Mouse (Mus musculus) mouse trophoblast stem cell (cell line): ENCODE measurements around the gene Hist2h2be.
"Not testable (repeated sequence)": the region's sequence is repeated elsewhere in the genome, so short reads cannot be mapped to it uniquely, and the experiment has no call there.

ENCODE experiments used
- in situ Hi-C, 2 experiments: fragments of 300-500 bp; cut with MseI, MboI; formaldehyde crosslinking; loops; 2 replicates in 1 of 2; 3 replicates in 1 of 2; pipeline ENCODE4 v1.15.1; 2025

The Hist2h2be gene

GRCm38 (mm10) chr3:96262216-96262875 lies 41.4 kb downstream of the Hist2h2be start:
- in situ Hi-C loops: no loop called here

DNA sequence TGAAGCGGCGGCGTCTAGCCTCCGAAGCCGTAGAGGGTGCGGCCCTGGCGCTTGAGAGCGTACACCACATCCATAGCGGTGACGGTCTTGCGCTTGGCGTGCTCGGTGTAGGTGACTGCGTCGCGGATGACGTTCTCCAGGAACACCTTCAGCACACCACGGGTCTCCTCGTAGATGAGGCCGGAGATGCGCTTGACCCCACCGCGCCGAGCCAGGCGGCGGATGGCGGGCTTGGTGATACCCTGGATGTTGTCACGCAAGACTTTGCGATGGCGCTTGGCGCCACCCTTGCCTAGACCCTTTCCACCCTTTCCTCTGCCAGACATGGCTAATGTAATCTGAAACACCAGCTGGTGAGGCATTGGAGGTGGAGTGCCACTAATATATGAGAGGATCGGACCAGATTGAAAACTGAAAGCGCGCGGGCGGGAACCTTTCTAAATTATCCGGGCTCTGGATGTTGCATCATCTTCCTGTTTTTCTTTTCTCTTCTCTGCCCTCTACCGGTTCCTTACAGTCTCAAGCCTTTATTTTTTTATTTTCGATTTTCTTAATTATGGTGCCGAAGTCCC lies 42.1 kb downstream of the Hist2h2be start, which contains the start of gene Hist2h4:
Gene Hist2h4 (minus strand): TSS at position 333 of the 572 bp plus-strand sequence.
- in situ Hi-C loops: no loop called here

- in situ Hi-C loops: no loop called here
Measured at GRCm38 (mm10) chr3:96263558-96264403, 42.9 kb downstream of the Hist2h2be start.

GRCm38 (mm10) chr3:96264404-96264949 lies 43.6 kb downstream of the Hist2h2be start:
- in situ Hi-C loops: no loop called here

- in situ Hi-C loops: no loop called here
Measured at GRCm38 (mm10) chr3:96266132-96266710, 45.3 kb downstream of the Hist2h2be start.

- in situ Hi-C loops: no loop called here
Measured at GRCm38 (mm10) chr3:96267541-96267940, 46.6 kb downstream of the Hist2h2be start.

DNA sequence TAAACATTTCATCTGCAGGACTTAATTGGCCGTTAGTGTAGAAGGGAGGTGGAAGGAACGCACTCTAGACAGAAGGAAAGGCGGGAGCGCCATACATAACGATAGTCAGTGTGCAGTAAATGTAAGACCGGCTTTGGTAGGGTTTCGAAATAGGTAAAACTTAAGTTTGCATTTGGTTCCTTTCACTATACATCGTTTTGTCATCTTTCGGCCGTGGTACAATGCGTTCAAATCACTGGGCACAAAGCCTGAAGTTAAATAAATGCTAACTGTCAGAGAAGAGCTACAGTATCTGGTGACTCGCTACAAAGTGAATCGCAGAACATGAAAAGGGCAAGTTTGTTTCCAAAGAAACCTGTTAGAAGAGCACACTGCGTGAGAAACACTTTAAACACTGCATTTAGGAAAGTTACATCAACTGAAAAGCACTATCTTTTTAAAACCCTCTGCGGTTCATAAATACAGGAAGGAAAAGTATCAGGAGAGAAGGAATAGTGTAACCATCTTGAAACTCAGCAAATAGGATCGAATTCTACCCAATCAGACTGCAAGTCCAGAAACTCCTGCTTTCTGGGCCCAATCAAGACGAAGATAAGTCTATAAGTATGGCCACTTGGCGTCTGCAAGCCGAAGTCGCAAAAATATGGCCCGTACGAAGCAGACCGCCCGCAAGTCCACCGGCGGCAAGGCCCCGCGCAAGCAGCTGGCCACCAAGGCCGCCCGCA lies 47.3 kb downstream of the Hist2h2be start, which contains the start of gene Hist2h3b:
Gene Hist2h3b (plus strand): TSS at position 604 of the 725 bp plus-strand sequence.
- in situ Hi-C loops: no loop called here

DNA sequence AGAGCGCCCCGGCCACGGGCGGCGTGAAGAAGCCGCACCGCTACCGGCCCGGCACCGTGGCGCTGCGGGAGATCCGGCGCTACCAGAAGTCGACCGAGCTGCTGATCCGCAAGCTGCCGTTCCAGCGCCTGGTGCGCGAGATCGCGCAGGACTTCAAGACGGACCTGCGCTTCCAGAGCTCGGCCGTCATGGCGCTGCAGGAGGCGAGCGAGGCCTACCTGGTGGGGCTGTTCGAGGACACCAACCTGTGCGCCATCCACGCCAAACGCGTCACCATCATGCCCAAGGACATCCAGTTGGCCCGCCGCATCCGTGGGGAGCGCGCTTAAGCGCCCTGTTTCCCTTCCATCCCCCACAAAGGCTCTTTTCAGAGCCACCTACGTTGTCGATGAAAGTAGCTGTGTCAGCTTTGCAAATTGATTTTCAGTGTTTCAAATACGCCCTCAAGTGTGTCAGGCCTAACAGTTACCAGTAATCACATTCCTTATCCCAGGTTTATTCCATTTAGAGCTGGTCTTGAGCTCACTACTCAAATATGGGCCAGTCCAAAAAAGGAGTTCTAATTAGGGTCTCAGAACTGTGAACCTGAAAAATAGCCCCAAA lies 48.0 kb downstream of the Hist2h2be start:
- in situ Hi-C loops: not testable (repeated sequence)

DNA sequence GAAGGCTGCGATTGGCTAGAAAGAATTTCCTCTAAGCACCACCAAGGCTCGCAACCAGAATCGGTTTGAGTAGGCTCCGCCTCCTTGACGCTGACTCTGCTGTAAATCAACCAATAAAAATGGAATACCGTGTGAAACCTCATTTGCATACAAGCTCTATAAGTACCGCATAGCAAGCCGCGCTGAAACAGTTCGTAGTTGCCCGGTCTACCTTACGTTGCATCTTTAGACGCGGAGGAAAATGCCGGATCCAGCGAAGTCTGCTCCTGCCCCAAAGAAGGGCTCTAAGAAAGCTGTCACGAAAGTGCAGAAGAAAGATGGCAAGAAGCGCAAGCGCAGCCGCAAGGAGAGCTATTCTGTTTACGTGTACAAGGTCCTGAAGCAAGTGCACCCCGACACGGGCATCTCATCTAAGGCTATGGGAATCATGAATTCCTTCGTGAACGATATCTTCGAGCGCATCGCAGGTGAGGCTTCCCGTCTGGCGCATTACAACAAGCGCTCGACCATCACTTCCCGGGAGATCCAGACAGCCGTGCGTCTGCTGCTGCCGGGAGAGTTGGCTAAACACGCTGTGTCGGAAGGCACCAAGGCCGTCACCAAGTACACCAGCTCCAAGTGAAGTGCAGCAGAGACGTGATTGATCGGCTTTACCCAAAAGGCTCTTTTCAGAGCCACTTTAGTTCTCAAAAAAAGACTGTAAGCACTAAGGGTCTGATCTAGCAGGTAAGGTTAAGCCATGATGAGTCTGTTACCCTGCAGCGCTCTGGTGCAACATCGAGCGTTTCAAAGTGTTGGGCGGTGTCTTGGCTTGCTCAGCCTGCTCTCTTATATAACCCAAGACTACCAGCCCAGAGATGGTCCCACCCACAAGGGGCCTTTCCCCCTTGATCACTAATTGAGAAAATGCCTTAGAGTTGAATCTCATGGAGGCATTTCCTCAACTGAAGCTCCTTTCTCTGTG lies 48.9 kb downstream of the Hist2h2be start, which contains the start of gene Hist2h2bb:
Gene Hist2h2bb (plus strand): TSS at position 242 of the 964 bp plus-strand sequence.
- in situ Hi-C loops: no loop called here
